ENCODE assay signal across 8 mouse cellular contexts in genomic region chr6:34609892-34610829, GRCm38 (mm10). TPM values are rescaled to one million over a fixed set of nuclear protein-coding genes. Genes with fewer than 3 reads are reported as not detected.
A peak's percentile ranks its signal among the peaks of the same experiment; 100 is the strongest.
DNase-seq lines count a peak whose midpoint lies in the region; ATAC-seq and TF ChIP-seq lines count a peak whose summit lies in the region.

No protein-coding gene starts in this region.

- H3K27ac ChIP-seq in midbrain, postnatal 0 days (ENCODE audit: low read depth, low read length) = no peak overlapping the region
- H3K27ac ChIP-seq in midbrain, embryonic 11.5 days (ENCODE audit: low read depth, low read length) = no peak overlapping the region
- H3K27ac ChIP-seq in embryonic facial prominence, embryonic 15.5 days (replicated peaks) = peak overlapping the region; percentile 77
- no peak overlapping the region for H3K27ac ChIP-seq in hindbrain, embryonic 12.5 days
- peak overlapping the region; percentile 79 for H3K27ac ChIP-seq in liver, adult 2 months (replicated peaks; ENCODE audit: insufficient read depth, low read depth, low read length)
- peak overlapping the region; percentile 87 for H3K27ac ChIP-seq in stomach, embryonic 14.5 days (ENCODE audit: low read length)
- H3K27ac ChIP-seq in forebrain, embryonic 14.5 days (ENCODE audit: low read depth, low read length) = no peak overlapping the region

- no peaks in the 10 kb centered on the region for H3K36me3 ChIP-seq in midbrain, postnatal 0 days (ENCODE audit: insufficient read depth, low read length)
- H3K36me3 ChIP-seq in midbrain, embryonic 11.5 days (ENCODE audit: control insufficient read depth, insufficient read depth, low read length) = no peaks in the 10 kb centered on the region
- H3K36me3 ChIP-seq in embryonic facial prominence, embryonic 15.5 days = no peaks in the 10 kb centered on the region
- H3K36me3 ChIP-seq in hindbrain, embryonic 12.5 days = no peaks in the 10 kb centered on the region
- no peaks in the 10 kb centered on the region for H3K36me3 ChIP-seq in liver, adult 2 months (ENCODE audit: control insufficient read depth, insufficient read depth, low read length)
- H3K36me3 ChIP-seq in stomach, embryonic 14.5 days (ENCODE audit: control insufficient read depth, insufficient read depth, low read length) = no peaks in the 10 kb centered on the region
- H3K36me3 ChIP-seq in forebrain, embryonic 14.5 days (ENCODE audit: control insufficient read depth, insufficient read depth, low read length) = no peaks in the 10 kb centered on the region

- no peak overlapping the region for H3K9ac ChIP-seq in midbrain, postnatal 0 days (replicated peaks; ENCODE audit: low read length, poor library complexity, severe bottlenecking)
- no peak overlapping the region for H3K9ac ChIP-seq in midbrain, embryonic 11.5 days (ENCODE audit: low read length)
- no peak overlapping the region for H3K9ac ChIP-seq in embryonic facial prominence, embryonic 15.5 days
- H3K9ac ChIP-seq in hindbrain, embryonic 12.5 days = no peak overlapping the region
- no peak overlapping the region for H3K9ac ChIP-seq in liver, adult 2 months (ENCODE audit: low read depth, low read length)
- H3K9ac ChIP-seq in stomach, embryonic 14.5 days (replicated peaks; ENCODE audit: low read depth, low read length) = peak overlapping the region; percentile 18; the same call in 1 of the 2 replicates
- H3K9ac ChIP-seq in forebrain, embryonic 14.5 days (ENCODE audit: low read length) = no peak overlapping the region

- H3K79me2 ChIP-seq in liver, adult 2 months (ENCODE audit: control insufficient read depth, insufficient read depth, low read length) = no peaks in the 10 kb centered on the region

- H3K4me3 ChIP-seq in midbrain, postnatal 0 days (ENCODE audit: low read depth, low read length) = no peak overlapping the region
- no peak overlapping the region for H3K4me3 ChIP-seq in midbrain, embryonic 11.5 days (ENCODE audit: low read depth, low read length)
- H3K4me3 ChIP-seq in embryonic facial prominence, embryonic 15.5 days (replicated peaks) = no peak overlapping the region
- no peak overlapping the region for H3K4me3 ChIP-seq in hindbrain, embryonic 12.5 days
- no peak overlapping the region for H3K4me3 ChIP-seq in liver, adult 2 months (ENCODE audit: insufficient read depth, low read depth, low read length)
- 0 out of 2 replicates have a peak overlapping the region, but pooled peaks have one; percentile 9 for H3K4me3 ChIP-seq in stomach, embryonic 14.5 days (ENCODE audit: low read depth, low read length)
- H3K4me3 ChIP-seq in forebrain, embryonic 14.5 days (ENCODE audit: low read depth, low read length) = no peak overlapping the region

- H3K4me1 ChIP-seq in midbrain, postnatal 0 days (ENCODE audit: insufficient read depth, low read length) = 0 out of 2 replicates have a peak, but pooled peaks cover 3% of the 10 kb centered on the region
- no peaks in the 10 kb centered on the region; the same call in 1 of the 2 replicates for H3K4me1 ChIP-seq in midbrain, embryonic 11.5 days (ENCODE audit: control insufficient read depth, insufficient read depth, low read length)
- H3K4me1 ChIP-seq in embryonic facial prominence, embryonic 15.5 days = peaks cover 65% of the 10 kb centered on the region
- H3K4me1 ChIP-seq in hindbrain, embryonic 12.5 days = peaks cover 12% of the 10 kb centered on the region; the same call in 1 of the 2 replicates
- no peaks in the 10 kb centered on the region for H3K4me1 ChIP-seq in liver, adult 2 months (ENCODE audit: control insufficient read depth, insufficient read depth, low read length)
- H3K4me1 ChIP-seq in stomach, embryonic 14.5 days (ENCODE audit: control insufficient read depth, insufficient read depth, low read length) = peaks cover 36% of the 10 kb centered on the region
- H3K4me1 ChIP-seq in forebrain, embryonic 14.5 days (ENCODE audit: control insufficient read depth, insufficient read depth, low read length) = no peaks in the 10 kb centered on the region

- ATAC-seq in midbrain, postnatal 0 days (ENCODE audit: low FRiP score) = no peak
- ATAC-seq in midbrain, embryonic 11.5 days (ENCODE audit: low FRiP score) = no peak
- ATAC-seq in embryonic facial prominence, embryonic 15.5 days (ENCODE audit: insufficient number of reproducible peaks, low FRiP score, low TSS enrichment, low read depth) = peak; percentile 46; the same call in 1 of the 2 replicates
- no peak for ATAC-seq in hindbrain, embryonic 12.5 days (ENCODE audit: low FRiP score)
- peak; percentile 33; the same call in 1 of the 2 replicates for ATAC-seq in stomach, embryonic 14.5 days (ENCODE audit: insufficient number of reproducible peaks, insufficient read depth, low FRiP score, low read depth)
- ATAC-seq in forebrain, embryonic 14.5 days = no peak

- no peaks in the 10 kb centered on the region for H3K9me3 ChIP-seq in midbrain, postnatal 0 days (ENCODE audit: low read length)
- H3K9me3 ChIP-seq in midbrain, embryonic 11.5 days (ENCODE audit: control insufficient read depth, low read length) = no peaks in the 10 kb centered on the region
- H3K9me3 ChIP-seq in embryonic facial prominence, embryonic 15.5 days (replicated peaks) = no peaks in the 10 kb centered on the region
- H3K9me3 ChIP-seq in hindbrain, embryonic 12.5 days (replicated peaks) = no peaks in the 10 kb centered on the region
- H3K9me3 ChIP-seq in stomach, embryonic 14.5 days (ENCODE audit: control insufficient read depth, low read depth, low read length) = no peaks in the 10 kb centered on the region
- no peaks in the 10 kb centered on the region for H3K9me3 ChIP-seq in forebrain, embryonic 14.5 days (replicated peaks; ENCODE audit: control insufficient read depth, low read length)

- TF ChIP-seq POLR2A in liver, adult 2 months (IDR thresholded peaks at IDR 0.05; ENCODE audit: extremely low read depth, insufficient read depth, low read length) = no peak

- H3K27me3 ChIP-seq in midbrain, postnatal 0 days (ENCODE audit: insufficient read depth, low read length) = no peaks in the 10 kb centered on the region
- H3K27me3 ChIP-seq in midbrain, embryonic 11.5 days (ENCODE audit: control insufficient read depth, insufficient read depth, low read length) = no peaks in the 10 kb centered on the region
- no peaks in the 10 kb centered on the region for H3K27me3 ChIP-seq in embryonic facial prominence, embryonic 15.5 days
- H3K27me3 ChIP-seq in hindbrain, embryonic 12.5 days = no peaks in the 10 kb centered on the region
- no peaks in the 10 kb centered on the region for H3K27me3 ChIP-seq in liver, adult 2 months (ENCODE audit: control insufficient read depth, insufficient read depth, low read length)
- H3K27me3 ChIP-seq in stomach, embryonic 14.5 days (ENCODE audit: control insufficient read depth, insufficient read depth, low read length) = no peaks in the 10 kb centered on the region
- H3K27me3 ChIP-seq in forebrain, embryonic 14.5 days (replicated peaks; ENCODE audit: control insufficient read depth, insufficient read depth, low read length) = no peaks in the 10 kb centered on the region

- H3K4me2 ChIP-seq in midbrain, postnatal 0 days (ENCODE audit: low read depth, low read length, poor library complexity, severe bottlenecking) = 0 out of 2 replicates have a peak overlapping the region, but pooled peaks have one; percentile 0
- no peak overlapping the region for H3K4me2 ChIP-seq in midbrain, embryonic 11.5 days
- peak overlapping the region; percentile 35 for H3K4me2 ChIP-seq in embryonic facial prominence, embryonic 15.5 days (replicated peaks)
- H3K4me2 ChIP-seq in hindbrain, embryonic 12.5 days (replicated peaks) = 0 out of 2 replicates have a peak overlapping the region, but pooled peaks have one; percentile 17
- peak overlapping the region; percentile 36 for H3K4me2 ChIP-seq in stomach, embryonic 14.5 days (replicated peaks; ENCODE audit: low read depth, low read length)
- H3K4me2 ChIP-seq in forebrain, embryonic 14.5 days (ENCODE audit: low read length) = no peak overlapping the region

- DNase-seq in midbrain, postnatal 0 days (ENCODE audit: low spot score) = no peak
- no peak for DNase-seq in midbrain, embryonic 11.5 days (ENCODE audit: low spot score, missing footprints)
- DNase-seq in liver, adult 2 months (ENCODE audit: extremely low read depth, low read depth, low spot score) = peak; percentile 45
- DNase-seq in forebrain, embryonic 14.5 days (ENCODE audit: low spot score) = no peak
- DNase-seq in left cerebral cortex, adult 9 months (ENCODE audit: low spot score in 2 of 2) = no peak

- no peak for TF ChIP-seq CTCF in midbrain, postnatal 0 days (IDR thresholded peaks at IDR 0.05)
- no peak for TF ChIP-seq CTCF in liver, adult 2 months (IDR thresholded peaks at IDR 0.05; ENCODE audit: low read depth, low read length)

- 44% methylated on average over 24 of the region's 24 CpGs for WGBS in midbrain, postnatal 0 days
- 44% methylated on average over 24 of the region's 24 CpGs for WGBS in midbrain, embryonic 11.5 days
- WGBS in embryonic facial prominence, embryonic 15.5 days = 18% methylated on average over 24 of the region's 24 CpGs
- 46% methylated on average over 24 of the region's 24 CpGs for WGBS in hindbrain, embryonic 12.5 days
- 47% methylated on average over 24 of the region's 24 CpGs for WGBS in liver, adult 2 months
- 19% methylated on average over 24 of the region's 24 CpGs for WGBS in stomach, embryonic 14.5 days
- WGBS in forebrain, embryonic 14.5 days = 60% methylated on average over 24 of the region's 24 CpGs

RNA-seq across cellular contexts. Expression of gene Cald1, which starts 11.9 kb away (rescaled TPM):
- 20.5 and 20.7 TPM in 2 replicates for total RNA-seq in midbrain, postnatal 0 days (2014; rRNA removed)
- polyA plus RNA-seq in midbrain, postnatal 0 days (2015; fragmentation: Nextera tagmentation; extraction: Ambion mirVana) = 37.4 and 40.5 TPM in 2 replicates
- 134 and 149 TPM in 2 replicates for polyA plus RNA-seq in midbrain, embryonic 11.5 days (2014; fragmentation: Nextera tagmentation; extraction: Ambion mirVana)
- polyA plus RNA-seq in embryonic facial prominence, embryonic 15.5 days (2015; fragmentation: Nextera tagmentation; extraction: Ambion mirVana) = 290 and 306 TPM in 2 replicates
- polyA plus RNA-seq in hindbrain, embryonic 12.5 days (2016; fragmentation: Nextera tagmentation; extraction: Ambion mirVana) = 175 and 198 TPM in 2 replicates
- total RNA-seq in liver, adult 2 months (2014; rRNA removed) = 61.0 and 74.8 TPM in 2 replicates
- 42.4 and 44.6 TPM in 2 replicates for polyA plus RNA-seq in liver, adult 2 months (2012; rRNA removed)
- polyA plus RNA-seq in stomach, embryonic 14.5 days (2014; fragmentation: Nextera tagmentation; extraction: Ambion mirVana) = 366 and 368 TPM in 2 replicates
- polyA plus RNA-seq in forebrain, embryonic 14.5 days (2014; fragmentation: Nextera tagmentation; extraction: Ambion mirVana) = 46.4 and 48.7 TPM in 2 replicates

Comparison
In these comparisons a context has a peak if more than half of its experiments do, and no peak if none do; other contexts are left out.
1. H3K4me2 ChIP-seq: peak in midbrain, postnatal 0 days (single experiment), embryonic facial prominence, embryonic 15.5 days (single experiment), hindbrain, embryonic 12.5 days (single experiment) and stomach, embryonic 14.5 days (single experiment); none in midbrain, embryonic 11.5 days (single experiment) and forebrain, embryonic 14.5 days (single experiment).
2. ATAC-seq: peak in embryonic facial prominence, embryonic 15.5 days (single experiment) and stomach, embryonic 14.5 days (single experiment); none in midbrain, postnatal 0 days (single experiment), midbrain, embryonic 11.5 days (single experiment), hindbrain, embryonic 12.5 days (single experiment) and forebrain, embryonic 14.5 days (single experiment).
3. H3K27ac ChIP-seq: peak in embryonic facial prominence, embryonic 15.5 days (single experiment), liver, adult 2 months (single experiment) and stomach, embryonic 14.5 days (single experiment); none in midbrain, postnatal 0 days (single experiment), midbrain, embryonic 11.5 days (single experiment), hindbrain, embryonic 12.5 days (single experiment) and forebrain, embryonic 14.5 days (single experiment).